Mouse (Mus musculus): ENCODE results near the gene Rbbp6.

Gene Rbbp6

DNA sequence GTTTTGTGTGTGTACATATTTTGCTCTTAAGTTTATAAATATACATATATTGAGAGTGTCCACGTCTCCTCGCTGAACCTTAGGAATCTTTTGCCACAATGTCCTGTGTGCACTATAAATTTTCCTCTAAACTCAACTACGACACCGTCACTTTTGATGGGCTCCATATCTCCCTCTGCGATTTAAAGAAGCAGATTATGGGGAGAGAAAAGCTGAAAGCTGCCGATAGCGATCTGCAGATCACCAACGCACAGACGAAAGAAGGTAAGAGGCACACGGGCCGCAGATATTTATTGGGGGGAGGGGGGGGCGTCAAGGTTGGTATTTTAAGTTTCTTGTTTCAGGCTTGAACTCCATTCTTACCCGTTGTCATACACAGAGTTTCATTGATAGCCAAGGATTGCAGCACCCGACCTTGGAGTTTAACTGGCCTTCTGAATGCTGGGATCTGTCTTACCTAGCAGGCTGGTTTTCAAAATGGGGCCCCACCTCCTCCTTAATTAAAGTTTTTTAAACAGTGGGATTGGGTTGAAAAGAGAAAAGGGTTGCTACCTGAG lies 5.5 kb downstream of the Rbbp6 start:
- peak; percentile 28 for DNase-seq (ENCODE audit: low spot score)

DNA sequence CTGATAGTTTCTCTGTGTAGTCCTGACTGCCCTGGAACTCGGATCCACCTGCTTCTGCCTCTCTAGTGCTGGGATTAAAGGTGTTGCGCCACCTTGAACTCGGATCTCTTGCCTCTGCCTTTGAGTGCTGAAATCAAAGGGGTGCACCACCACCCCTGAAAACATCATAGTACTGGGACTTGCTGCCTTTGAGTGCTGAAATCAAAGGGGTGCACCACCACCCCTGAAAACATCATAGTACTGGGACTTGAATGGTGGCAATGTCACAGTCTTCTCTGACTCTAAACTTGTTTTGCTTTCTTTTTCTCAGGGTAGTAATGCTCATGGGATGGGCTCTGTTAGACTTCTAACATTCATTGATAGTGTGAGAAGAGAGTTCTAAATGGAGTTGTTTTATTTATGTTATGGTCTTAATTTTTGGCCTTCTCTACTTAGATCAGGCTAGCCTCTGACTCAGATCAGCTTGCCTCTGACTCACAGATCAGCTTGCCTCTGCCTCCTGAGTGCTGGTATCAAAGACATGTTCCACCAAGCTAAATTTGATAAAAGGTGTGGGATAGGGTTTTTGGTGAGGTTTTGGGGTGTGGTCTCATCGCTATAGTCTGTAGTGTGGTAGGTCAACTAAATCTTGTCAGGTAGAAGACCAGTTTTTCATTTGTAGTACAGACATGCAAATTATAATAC lies 6.7 kb downstream of the Rbbp6 start:
- no peak for DNase-seq (ENCODE audit: low spot score)

DNA sequence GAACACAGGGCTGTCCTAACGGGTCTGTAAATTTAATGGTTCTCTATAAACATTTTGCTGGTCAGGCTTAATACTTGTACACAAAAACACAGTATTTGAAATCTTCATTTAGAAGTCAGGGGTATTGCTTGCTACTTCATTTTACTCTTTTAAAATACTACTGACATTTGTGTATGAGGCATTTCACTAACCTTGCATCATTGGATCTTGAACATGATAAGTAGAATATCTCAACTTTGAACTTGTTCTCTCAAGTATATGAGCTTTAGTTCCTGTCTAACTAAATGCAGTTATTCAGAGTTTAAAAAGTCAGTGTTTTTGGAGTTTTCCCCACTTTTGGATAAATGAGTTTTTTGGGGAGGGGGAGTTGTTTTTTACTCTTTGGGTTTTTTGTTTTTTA lies 14.0 kb downstream of the Rbbp6 start:
- DNase-seq (ENCODE audit: low spot score): no peak

DNA sequence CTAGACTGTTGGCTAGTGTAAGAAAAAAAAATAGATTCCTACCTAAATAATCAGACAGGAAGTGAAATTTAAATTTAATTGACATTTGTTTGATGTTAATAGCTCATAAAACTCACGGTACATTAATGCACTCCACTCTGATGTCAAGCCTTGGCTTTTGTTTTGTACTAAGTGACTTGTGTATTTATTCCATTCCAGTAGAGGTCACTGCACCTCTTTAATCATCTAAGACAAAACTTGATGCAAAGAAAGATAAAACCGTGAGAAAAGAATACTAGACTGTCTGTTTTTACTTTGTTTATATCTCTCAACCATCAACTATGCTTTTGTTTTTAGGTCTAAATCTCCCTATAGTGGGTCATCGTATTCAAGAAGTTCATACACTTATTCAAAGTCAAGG lies 32.7 kb downstream of the Rbbp6 start:
- no peak for DNase-seq (ENCODE audit: low spot score)

DNA sequence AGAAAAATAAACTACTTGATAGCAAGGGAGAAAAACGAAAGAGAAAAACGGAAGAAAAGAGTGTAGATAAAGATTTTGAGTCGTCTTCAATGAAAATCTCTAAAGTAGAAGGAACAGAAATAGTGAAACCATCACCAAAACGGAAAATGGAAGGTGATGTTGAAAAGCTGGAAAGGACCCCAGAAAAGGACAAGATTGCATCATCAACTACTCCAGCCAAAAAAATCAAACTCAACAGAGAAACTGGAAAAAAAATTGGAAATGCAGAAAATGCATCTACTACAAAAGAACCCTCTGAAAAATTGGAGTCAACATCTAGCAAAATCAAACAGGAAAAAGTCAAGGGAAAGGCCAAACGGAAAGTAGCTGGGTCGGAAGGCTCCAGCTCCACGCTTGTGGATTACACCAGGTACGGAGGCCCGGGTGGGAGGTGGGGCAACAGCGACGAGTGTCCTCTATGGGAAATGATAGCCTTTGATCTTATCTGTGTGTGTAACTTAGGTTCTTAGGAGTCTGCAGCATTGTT lies 34.4 kb downstream of the Rbbp6 start:
- DNase-seq (ENCODE audit: low spot score): peak; percentile 16

DNA sequence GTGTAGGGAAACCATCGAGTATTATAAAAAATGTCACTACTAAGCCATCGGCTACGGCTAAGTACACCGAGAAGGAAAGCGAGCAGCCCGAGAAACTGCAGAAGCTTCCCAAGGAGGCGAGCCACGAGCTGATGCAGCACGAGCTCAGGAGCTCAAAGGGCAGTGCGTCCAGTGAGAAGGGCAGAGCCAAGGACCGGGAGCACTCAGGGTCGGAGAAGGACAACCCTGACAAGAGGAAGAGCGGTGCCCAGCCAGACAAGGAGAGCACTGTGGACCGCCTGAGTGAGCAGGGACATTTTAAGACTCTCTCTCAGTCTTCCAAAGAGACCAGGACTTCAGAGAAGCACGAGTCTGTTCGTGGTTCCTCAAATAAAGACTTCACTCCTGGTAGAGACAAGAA lies 35.3 kb downstream of the Rbbp6 start:
- no peak for DNase-seq (ENCODE audit: low spot score)

DNA sequence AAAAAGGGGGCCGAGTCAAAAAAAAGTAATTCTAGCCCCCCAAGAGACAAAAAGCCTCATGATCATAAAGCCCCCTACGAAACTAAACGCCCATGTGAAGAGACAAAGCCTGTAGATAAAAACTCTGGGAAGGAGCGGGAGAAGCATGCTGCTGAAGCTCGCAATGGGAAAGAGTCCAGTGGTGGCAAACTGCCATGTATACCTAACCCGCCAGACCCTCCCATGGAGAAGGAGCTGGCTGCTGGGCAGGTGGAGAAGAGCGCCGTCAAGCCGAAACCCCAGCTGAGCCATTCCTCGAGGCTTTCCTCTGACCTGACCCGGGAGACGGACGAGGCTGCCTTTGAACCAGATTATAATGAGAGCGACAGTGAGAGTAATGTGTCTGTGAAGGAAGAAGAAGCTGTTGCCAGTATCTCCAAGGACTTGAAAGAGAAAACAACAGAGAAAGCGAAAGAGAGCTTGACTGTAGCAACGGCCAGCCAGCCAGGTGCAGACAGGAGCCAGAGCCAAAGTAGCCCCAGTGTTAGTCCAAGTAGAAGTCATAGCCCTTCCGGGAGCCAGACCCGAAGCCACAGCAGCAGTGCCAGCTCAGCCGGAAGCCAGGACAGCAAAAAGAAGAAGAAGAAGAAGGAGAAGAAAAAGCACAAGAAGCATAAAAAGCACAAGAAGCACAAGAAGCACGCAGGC lies 36.0 kb downstream of the Rbbp6 start:
- no peak for DNase-seq (ENCODE audit: low spot score)

DNA sequence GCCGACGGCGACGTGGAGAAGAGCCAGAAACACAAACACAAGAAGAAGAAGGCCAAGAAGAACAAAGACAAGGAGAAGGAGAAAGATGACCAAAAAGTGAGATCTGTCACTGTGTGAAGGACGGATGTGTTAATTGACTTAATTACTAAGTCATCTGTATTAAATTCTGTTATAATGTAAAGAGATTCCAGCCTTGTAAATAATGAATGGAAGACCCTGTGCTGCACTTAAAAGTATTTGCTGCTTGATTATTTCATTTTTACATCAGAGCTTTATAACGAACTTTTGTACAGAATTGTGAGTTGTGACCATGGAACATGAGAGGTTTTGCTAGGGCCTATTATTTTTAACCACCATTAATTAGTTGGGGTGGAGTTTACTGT lies 36.5 kb downstream of the Rbbp6 start:
- no peak for DNase-seq (ENCODE audit: low spot score)

DNA sequence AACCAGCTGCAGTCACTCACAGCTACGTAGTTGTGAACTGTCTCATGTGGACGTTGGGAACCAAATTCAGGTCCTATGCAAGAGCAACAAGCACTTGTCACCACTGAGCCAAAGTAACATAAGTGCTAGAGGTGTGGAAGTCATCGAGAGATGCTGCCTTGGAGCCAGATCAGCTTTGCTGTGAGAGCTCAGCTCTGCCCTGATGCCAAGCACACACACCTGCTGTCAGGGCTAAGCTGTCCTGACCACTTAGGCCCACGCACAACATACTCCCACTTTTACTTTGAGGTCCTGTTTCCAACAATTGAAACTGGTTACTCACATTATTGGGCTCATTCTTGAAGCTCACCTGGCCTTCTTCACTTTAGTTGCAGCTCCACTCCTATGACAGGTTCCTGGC lies 37.7 kb downstream of the Rbbp6 start:
- DNase-seq (ENCODE audit: low spot score): no peak

DNA sequence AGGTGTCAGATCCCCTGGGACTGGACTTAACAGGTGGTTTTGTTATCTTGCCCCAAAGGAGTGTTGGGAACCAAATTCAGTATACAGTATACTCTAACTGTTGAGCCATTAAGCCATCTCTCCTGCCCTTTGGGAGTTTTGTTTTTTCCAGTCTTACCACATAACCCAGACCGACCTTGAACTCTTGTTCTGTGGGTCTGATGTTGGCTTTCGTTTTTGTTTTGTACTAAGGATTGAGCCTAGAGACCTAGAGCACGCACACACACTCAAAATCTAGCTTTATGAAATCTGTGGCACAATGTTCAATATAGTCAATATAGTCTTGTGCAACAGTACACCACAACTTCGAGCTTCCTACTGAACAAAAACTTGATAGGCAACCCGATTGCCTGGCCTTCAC lies 39.0 kb downstream of the Rbbp6 start:
- no peak for DNase-seq (ENCODE audit: low spot score)

DNA sequence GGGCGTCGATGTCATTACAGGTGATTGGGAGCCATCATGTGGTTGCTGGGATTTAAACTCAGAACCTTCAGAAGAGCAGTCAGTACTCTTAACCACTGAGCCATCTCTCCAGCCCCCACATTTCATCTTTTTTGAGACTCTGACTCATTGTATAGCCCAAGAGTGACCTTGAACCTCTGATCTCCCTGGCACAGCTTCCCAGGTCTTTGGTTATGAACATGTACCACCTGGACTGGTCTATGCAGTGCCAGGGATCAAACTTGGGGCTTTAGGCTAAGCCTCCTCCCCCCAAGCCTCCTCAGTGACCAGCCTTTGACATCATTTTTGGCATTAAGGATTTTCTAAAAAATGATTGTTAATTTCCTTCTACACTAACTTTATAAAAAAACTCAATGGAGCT lies 40.8 kb downstream of the Rbbp6 start:
- no peak for DNase-seq (ENCODE audit: low spot score)

DNA sequence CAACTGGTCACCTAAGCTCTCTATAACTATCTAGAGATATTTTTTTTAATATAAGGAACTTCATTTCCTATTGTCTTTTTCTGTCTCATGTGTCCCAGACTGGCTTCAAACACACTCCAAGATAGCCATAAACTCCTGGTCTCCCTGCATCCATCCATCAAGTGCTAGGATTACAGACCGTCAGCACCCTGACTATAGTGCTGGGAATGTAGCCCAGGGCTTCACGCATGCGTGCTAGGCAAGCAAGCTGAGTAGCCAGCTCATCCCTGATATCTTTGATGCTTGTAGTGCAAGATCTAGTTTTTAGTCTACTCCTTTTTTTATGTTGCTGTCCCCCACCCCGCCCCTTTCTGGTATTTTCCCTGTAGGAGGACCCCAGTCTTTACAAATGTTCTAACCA lies 42.3 kb downstream of the Rbbp6 start:
- DNase-seq (ENCODE audit: low spot score): no peak

DNA sequence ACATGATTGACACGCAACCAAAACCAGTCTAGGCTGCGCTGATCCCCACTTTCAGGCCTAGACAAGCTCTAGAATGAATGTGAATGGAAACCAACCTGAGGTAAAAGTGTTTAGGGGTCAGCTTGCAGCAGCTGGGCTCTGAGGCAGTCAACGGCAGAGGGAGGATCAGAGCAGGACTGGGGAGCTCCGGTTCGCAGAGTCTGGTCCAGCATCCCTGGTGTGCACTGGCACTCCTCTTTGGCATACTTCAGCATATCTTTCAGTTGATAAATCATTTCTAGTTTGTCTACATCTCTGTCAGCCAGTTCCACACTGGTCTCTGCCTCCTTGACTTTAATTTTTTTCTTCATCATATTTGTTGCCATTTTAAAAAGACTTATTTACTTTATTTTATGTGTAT lies 48.0 kb downstream of the Rbbp6 start:
- DNase-seq (ENCODE audit: low spot score): no peak

DNA sequence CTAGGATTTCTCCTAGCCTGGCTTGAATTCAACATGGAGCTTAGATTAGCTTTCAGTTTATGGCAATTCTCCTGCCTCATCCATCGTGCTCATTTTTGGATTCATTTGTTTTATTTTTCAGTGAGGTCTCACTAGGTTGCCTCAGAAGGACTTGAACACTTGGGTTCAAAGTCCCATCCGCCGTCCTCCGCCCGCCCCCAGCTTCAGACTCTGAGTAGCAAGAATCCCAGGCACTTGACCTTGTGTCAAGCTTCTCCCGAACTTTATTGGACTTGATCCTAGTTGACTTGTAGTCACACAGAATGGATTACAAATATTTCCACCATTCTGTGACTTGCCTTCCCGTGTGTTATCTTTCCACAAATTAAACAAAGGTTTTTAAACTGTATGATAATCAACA lies 49.2 kb downstream of the Rbbp6 start:
- no peak for DNase-seq (ENCODE audit: low spot score)

DNA sequence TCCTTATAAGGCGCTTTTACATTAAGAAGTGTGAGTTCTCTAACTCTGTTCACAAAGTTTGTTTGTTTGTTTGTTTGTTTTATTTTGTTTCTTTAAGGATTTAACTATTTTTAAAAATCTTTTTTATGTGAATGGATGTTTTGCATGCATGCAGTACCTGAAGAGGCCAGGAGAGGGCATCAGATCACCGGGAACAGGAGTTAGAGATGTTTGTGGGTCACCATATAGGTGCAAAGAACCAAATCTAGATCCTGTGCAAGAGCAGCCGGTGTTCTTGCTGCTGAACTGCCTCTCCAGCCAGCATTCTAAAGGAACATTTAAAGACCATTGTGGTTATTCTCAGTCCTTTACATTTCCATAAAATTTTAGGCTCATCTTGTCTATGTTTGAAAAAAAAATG lies 52.1 kb downstream of the Rbbp6 start:
- DNase-seq (ENCODE audit: low spot score): peak; percentile 26

DNA sequence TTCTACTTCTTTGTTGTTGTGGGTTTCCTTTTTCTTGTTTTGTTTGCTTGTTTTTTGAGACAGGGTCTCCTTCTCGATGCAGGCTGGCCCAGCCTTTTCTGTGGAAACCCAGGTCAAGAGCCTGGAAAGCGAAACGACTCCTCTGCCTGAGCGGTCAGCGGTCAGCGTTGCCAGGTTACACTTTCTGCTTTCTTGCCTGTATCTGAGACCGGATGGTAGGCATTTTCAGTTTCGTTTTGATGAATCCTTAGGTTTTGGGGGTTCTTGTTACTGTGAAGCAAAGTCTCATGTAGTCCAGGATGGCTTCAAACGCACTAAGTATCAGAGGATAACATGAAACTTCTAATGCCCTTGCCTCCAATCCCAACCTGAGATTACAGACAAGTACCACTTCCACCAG lies 59.6 kb downstream of the Rbbp6 start:
- no peak for DNase-seq (ENCODE audit: low spot score)

DNA sequence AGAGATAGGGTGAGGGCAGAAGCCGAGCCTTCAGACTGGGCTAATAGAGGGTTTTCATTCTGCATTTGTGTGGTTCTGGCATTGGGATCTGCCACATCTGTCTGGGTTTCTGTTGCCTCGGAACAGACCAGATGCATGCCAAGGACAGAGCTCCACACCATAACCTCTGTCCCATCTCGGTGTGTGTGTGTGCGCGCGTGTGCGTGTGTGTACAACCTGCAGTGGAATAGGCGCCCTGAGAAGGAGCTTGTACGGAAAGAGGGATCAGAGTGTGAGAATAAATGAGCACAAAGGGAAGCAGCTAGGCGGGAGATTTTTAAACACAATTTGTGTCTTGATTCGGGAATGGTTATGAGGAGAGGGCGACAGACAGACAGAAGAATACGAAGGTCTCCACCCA lies 64.8 kb downstream of the Rbbp6 start:
- no peak for DNase-seq (ENCODE audit: low spot score)

DNA sequence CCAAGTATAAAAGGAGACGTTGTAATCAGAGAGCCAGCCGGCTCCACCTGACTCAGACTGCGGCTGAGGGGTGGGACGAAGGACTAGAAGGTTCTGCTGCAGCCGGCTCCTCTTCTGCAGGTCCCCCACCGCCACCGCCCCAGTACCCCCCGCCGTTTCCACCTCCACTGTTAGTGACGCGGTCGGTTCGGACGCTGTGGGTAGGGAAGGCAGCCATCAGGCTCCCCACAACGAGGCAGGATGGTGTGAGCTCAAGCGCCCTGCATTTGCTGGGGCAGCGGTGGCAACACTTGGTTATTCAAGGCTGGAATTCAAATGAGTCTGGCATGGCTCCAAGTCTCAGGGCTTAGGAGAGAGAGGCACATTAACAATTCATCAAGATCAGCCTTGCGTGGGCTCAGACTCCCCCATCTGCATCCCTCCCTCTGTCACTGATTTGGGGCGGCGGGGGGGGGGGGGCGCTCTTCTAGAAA lies 65.3 kb downstream of the Rbbp6 start:
- peak; percentile 21 for DNase-seq (ENCODE audit: low spot score)

DNA sequence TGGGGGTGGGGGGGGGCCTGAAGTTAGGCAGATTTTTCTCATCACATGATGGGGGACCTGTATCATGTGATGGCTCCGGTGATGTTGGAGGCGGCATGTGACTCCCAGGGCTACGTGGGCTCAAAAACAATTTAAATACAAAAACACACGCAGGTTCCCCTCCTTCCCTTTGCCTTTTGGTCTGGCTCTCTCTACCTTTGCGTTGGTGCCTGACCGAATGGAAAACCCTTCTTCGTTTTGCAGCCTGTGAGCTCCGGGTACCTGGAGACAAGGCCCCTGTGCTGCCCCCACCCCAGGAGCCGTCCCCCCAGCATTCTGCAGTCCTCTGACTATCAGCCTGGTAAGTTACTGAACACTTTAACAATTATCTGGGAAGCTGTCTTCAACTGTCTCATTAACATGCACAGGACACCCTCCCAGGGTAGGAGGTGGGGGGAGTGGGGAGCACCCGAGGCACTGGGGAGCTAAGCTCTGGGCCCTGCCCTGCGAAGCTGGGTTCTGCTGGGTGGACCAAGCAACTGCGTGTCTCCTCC lies 65.8 kb downstream of the Rbbp6 start:
- DNase-seq (ENCODE audit: low spot score): no peak

DNA sequence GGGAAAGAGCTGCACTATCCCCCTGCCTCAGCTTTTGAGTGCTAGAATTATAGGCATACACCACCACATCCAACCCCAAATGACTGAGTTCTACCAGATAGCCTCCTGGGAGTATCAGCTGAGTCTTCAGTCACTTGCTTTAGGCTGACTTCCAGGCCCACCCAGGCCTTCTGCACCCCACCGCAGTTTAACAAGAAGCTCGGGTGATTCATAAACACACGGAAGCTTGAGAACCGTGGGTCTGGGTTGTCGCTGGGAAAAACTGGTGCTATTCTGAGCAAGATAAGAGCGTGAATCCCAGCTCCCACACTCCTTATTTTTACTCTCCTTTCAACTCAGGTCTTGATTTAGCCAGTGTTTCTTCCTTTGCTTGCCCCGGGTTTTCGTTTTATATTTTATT lies 69.8 kb downstream of the Rbbp6 start:
- DNase-seq (ENCODE audit: low spot score): no peak

DNA sequence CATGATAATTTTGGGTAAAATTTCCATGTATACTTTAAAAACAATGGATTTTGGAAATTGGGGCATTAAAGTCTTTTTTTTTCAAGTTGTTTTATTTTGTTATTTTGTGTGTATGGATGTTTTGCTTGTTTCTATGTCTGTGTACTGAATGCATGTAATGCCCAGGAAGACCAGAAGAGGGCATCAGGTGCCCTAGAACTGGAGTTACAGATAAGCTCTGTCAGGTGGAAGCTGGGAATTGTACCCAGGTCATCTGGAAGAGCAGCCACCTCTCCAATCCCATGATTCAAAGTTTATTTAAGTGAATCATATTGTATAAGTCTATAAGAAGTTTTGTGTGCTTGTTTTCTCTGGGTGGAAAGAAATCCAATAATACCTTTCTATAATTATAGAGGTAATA lies 73.8 kb downstream of the Rbbp6 start:
- peak; percentile 24 for DNase-seq (ENCODE audit: low spot score)

DNA sequence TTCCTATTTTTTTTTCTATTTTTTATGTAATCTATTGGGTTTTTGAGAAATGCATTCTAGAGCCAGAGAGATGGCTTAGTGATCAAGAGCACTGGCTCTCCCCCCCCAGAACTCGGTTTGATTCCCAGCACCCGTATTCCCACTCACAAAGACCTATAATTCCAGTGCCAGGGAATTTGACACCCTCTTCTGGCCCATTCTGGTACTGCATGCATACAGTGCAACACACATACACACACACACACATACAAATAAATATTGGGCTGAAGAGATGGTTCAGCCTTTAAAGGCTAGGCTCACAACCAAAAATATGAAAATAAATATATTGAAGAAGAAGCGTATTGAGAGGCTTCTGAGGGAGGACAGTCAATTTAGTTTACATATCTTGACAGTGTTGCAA lies 79.7 kb downstream of the Rbbp6 start:
- no peak for DNase-seq (ENCODE audit: low spot score)

DNA sequence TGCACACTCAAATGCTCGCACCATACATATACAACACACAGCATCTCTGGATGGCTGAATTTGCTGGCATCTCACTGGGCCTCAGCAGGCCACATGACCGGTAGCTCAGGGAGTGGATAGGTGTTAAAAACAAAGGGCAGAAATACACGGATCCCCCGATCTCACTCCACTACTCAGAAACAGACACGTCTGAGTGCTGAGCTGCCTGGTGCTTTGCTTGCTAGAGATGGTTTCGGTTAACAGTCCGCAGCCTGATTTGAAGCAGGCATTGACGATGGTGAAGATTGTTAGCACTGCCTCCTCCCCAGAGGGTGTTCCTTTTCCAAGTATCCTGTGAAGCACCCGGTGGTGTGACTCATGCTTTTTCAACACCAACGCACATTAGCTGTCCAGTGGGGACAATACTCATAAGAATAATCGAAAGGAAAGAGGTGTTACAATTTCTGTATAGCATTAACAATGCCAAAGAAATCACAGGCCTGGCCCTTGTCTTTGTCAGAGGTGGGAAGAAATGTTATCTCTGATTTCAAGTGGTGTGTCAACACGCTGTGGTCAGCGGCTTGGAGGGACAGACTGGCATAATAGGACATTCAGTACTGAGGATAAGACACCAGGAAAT lies 81.1 kb downstream of the Rbbp6 start:
- no peak for DNase-seq (ENCODE audit: low spot score)

All from adipocyte (in vitro differentiated cells).